Mouse (Mus musculus) hindbrain, embryonic 16.5 days (tissue): ENCODE results near the gene Pcbp1. TPM values are rescaled to one million over a fixed set of nuclear protein-coding genes. Genes with fewer than 3 reads are reported as not detected.
"Not testable (repeated sequence)": the region's sequence is repeated elsewhere in the genome, so short reads cannot be mapped to it uniquely, and the experiment has no call there.

Source experiments
- ATAC-seq: fragments of 200-750 bp; cut with Nextera tagmentation; 2 replicates; pipeline ENCODE4 v1.8.0; 2017; ENCODE audit warnings: moderate TSS enrichment, moderate library complexity
- H3K27ac ChIP-seq: fragments of 300-500 bp; sonication (generic); 2 replicates; pipeline ENCODE4 v1.5.1; 2014; ENCODE audit warnings: low read depth, mild to moderate bottlenecking, control low read depth, low read length, moderate library complexity
- H3K27me3 ChIP-seq: fragments of 300-500 bp; sonication (generic); replicated peaks from 2 replicates; pipeline ENCODE4 v1.6.1; 2014; ENCODE audit warnings: low read length; ENCODE audit not compliant: control insufficient read depth, insufficient read depth
- H3K36me3 ChIP-seq: fragments of 300-500 bp; sonication (generic); 2 replicates; pipeline ENCODE4 v1.6.1; 2014; ENCODE audit warnings: mild to moderate bottlenecking, low read length, moderate library complexity, mixed read lengths; ENCODE audit not compliant: control insufficient read depth, insufficient read depth
- H3K4me1 ChIP-seq: fragments of 300-500 bp; sonication (generic); 2 replicates; pipeline ENCODE4 v1.6.1; 2014; ENCODE audit warnings: low read depth, low read length; ENCODE audit not compliant: control insufficient read depth, insufficient read depth
- H3K4me2 ChIP-seq: fragments of 300-500 bp; sonication (generic); 2 replicates; pipeline ENCODE4 v1.6.1; 2014; ENCODE audit warnings: mild to moderate bottlenecking, low read length, control low read depth, moderate library complexity
- H3K4me3 ChIP-seq: fragments of 300-500 bp; sonication (generic); 2 replicates; pipeline ENCODE4 v1.5.1; 2014; ENCODE audit warnings: mild to moderate bottlenecking, low read length, control low read depth, moderate library complexity
- H3K9ac ChIP-seq: fragments of 300-500 bp; sonication (generic); 2 replicates; pipeline ENCODE4 v1.6.1; 2014; ENCODE audit warnings: low read depth, mild to moderate bottlenecking, control low read depth, low read length, moderate library complexity
- H3K9me3 ChIP-seq: fragments of 300-500 bp; sonication (generic); 2 replicates; pipeline ENCODE4 v1.6.1; 2014; ENCODE audit warnings: mild to moderate bottlenecking, low read length, moderate library complexity; ENCODE audit not compliant: control insufficient read depth
- WGBS: fragments of 180-500 bp; shearing (Covaris S2); extraction: QIAGEN DNeasy Blood & Tissue Kit; methylation state at CpG from one replicate; pipeline ENCODE4 v1.1.7; 2014; 5-methylcytosine and 5-hydroxymethylcytosine counted together
- polyA plus RNA-seq: library from polyadenylated mRNA; unstranded; fragments of >200 nt; fragmentation: Nextera tagmentation; extraction: Ambion mirVana; gene quantifications from 2 replicates; pipeline ENCODE4 v1.2.1, GENCODE M21; 2015

Pcbp1 gene
- polyA plus RNA-seq, 1 experiment from 2014 or later: 123 TPM

GRCm38 (mm10) chr6:86490413-86490812, 35.7 kb downstream of the Pcbp1 start:
- ATAC-seq, H3K9ac ChIP-seq, H3K27me3 ChIP-seq, H3K27ac ChIP-seq, H3K4me2 ChIP-seq, H3K36me3 ChIP-seq, H3K4me3 ChIP-seq, H3K9me3 ChIP-seq: not testable (repeated sequence)
- H3K4me1 ChIP-seq: peaks cover 16% of the 10 kb centered on the region
- WGBS: 88% methylated on average over 8 of the region's 8 CpGs

GRCm38 (mm10) chr6:86489945-86490344, 36.2 kb downstream of the Pcbp1 start:
- Histone ChIP-seq H3K9ac (no peak overlapping the region), H3K4me2 (no peak overlapping the region), H3K27me3 (no peaks in the 10 kb centered on the region), H3K9me3 (no peaks in the 10 kb centered on the region), H3K4me3 (no peak overlapping the region), H3K36me3 (no peaks in the 10 kb centered on the region), H3K27ac (no peak overlapping the region), H3K4me1 (peaks cover 16% of the 10 kb centered on the region)
- WGBS: 95% methylated on average over 2 of the region's 2 CpGs
- no peak for ATAC-seq

- H3K27ac ChIP-seq: peak overlapping the region; percentile 96
- H3K4me1 ChIP-seq: peaks cover 16% of the 10 kb centered on the region
- peak overlapping the region; percentile 53; the same call in 1 of the 2 replicates for H3K4me2 ChIP-seq
- no peak overlapping the region for H3K4me3 ChIP-seq
- 0 out of 2 replicates have a peak, but pooled peaks have one; percentile 12 for ATAC-seq
- 21% methylated on average over 3 of the region's 3 CpGs for WGBS
- no peaks in the 10 kb centered on the region for H3K36me3 ChIP-seq
- H3K27me3 ChIP-seq: no peaks in the 10 kb centered on the region
- H3K9me3 ChIP-seq: no peaks in the 10 kb centered on the region
- H3K9ac ChIP-seq: peak overlapping the region; percentile 66
These were observed 38.0 kb downstream of the Pcbp1 start for GRCm38 (mm10) chr6:86488149-86488485.

GRCm38 (mm10) chr6:86487358-86488148, 38.6 kb downstream of the Pcbp1 start:
- Histone ChIP-seq H3K4me1 (peaks cover 16% of the 10 kb centered on the region), H3K4me2 (peak overlapping the region; percentile 53), H3K9ac (peak overlapping the region; percentile 66), H3K36me3 (no peaks in the 10 kb centered on the region), H3K27me3 (no peaks in the 10 kb centered on the region), H3K9me3 (no peaks in the 10 kb centered on the region), H3K27ac (peak overlapping the region; percentile 96), H3K4me3 (peak overlapping the region; percentile 21; the same call in 1 of the 2 replicates)
- 3% methylated on average over 24 of the region's 24 CpGs for WGBS
- ATAC-seq: peak; percentile 95

GRCm38 (mm10) chr6:86485943-86486640, 40.0 kb downstream of the Pcbp1 start:
- no peaks in the 10 kb centered on the region for H3K9me3 ChIP-seq
- no peaks in the 10 kb centered on the region for H3K36me3 ChIP-seq
- no peak for ATAC-seq
- WGBS: 55% methylated on average over 5 of the region's 7 CpGs
- no peak overlapping the region for H3K9ac ChIP-seq
- no peaks in the 10 kb centered on the region for H3K27me3 ChIP-seq
- no peak overlapping the region for H3K4me3 ChIP-seq
- no peak overlapping the region for H3K27ac ChIP-seq
- no peak overlapping the region for H3K4me2 ChIP-seq
- H3K4me1 ChIP-seq: peaks cover 16% of the 10 kb centered on the region

GRCm38 (mm10) chr6:86481871-86482270, 44.2 kb downstream of the Pcbp1 start:
- no peaks in the 10 kb centered on the region for H3K27me3 ChIP-seq
- no peak overlapping the region for H3K27ac ChIP-seq
- no peak overlapping the region for H3K9ac ChIP-seq
- no peak overlapping the region for H3K4me2 ChIP-seq
- H3K4me3 ChIP-seq: no peak overlapping the region
- WGBS: 95% methylated on average over 5 of the region's 5 CpGs
- H3K9me3 ChIP-seq: no peaks in the 10 kb centered on the region
- no peaks in the 10 kb centered on the region for H3K36me3 ChIP-seq
- peaks cover under 1% of the 10 kb centered on the region; the same call in 1 of the 2 replicates for H3K4me1 ChIP-seq
- ATAC-seq: no peak

- Histone ChIP-seq H3K27me3 (no peaks in the 10 kb centered on the region), H3K4me1 (no peaks in the 10 kb centered on the region; the same call in 1 of the 2 replicates), H3K9ac (peak overlapping the region; percentile 40; the same call in 1 of the 2 replicates), H3K4me3 (no peak overlapping the region), H3K36me3 (no peaks in the 10 kb centered on the region), H3K27ac (peak overlapping the region; percentile 60), H3K9me3 (no peaks in the 10 kb centered on the region), H3K4me2 (peak overlapping the region; percentile 18)
- 27% methylated on average over 9 of the region's 9 CpGs for WGBS
- ATAC-seq: no peak
These were observed 45.8 kb downstream of the Pcbp1 start for GRCm38 (mm10) chr6:86480189-86480831.

GRCm38 (mm10) chr6:86479816-86480188, 46.3 kb downstream of the Pcbp1 start:
- H3K9ac ChIP-seq: no peak overlapping the region
- H3K27ac ChIP-seq: no peak overlapping the region
- no peaks in the 10 kb centered on the region for H3K27me3 ChIP-seq
- H3K9me3 ChIP-seq: no peaks in the 10 kb centered on the region
- H3K4me3 ChIP-seq: no peak overlapping the region
- H3K36me3 ChIP-seq: no peaks in the 10 kb centered on the region
- ATAC-seq: no peak
- no peaks in the 10 kb centered on the region; the same call in 1 of the 2 replicates for H3K4me1 ChIP-seq
- H3K4me2 ChIP-seq: no peak overlapping the region

GRCm38 (mm10) chr6:86479311-86479710, 46.8 kb downstream of the Pcbp1 start:
- H3K27me3 ChIP-seq: no peaks in the 10 kb centered on the region
- no peak overlapping the region for H3K4me2 ChIP-seq
- ATAC-seq: no peak
- peak overlapping the region; percentile 45; the same call in 1 of the 2 replicates for H3K27ac ChIP-seq
- no peaks in the 10 kb centered on the region; the same call in 1 of the 2 replicates for H3K4me1 ChIP-seq
- H3K9me3 ChIP-seq: no peaks in the 10 kb centered on the region
- no peak overlapping the region for H3K4me3 ChIP-seq
- H3K36me3 ChIP-seq: no peaks in the 10 kb centered on the region
- 55% methylated on average over 3 of the region's 3 CpGs for WGBS
- no peak overlapping the region for H3K9ac ChIP-seq
